Mouse (Mus musculus): ENCODE measurements around the gene Kctd15.

Gene Kctd15

GRCm38 (mm10) chr7:34620411-34620810 lies 36.1 kb downstream of the Kctd15 start:
- no peak for DNase-seq (ENCODE audit: low spot score)

GRCm38 (mm10) chr7:34618141-34618890 lies 38.2 kb downstream of the Kctd15 start:
- no peak for DNase-seq (ENCODE audit: low spot score)

DNA sequence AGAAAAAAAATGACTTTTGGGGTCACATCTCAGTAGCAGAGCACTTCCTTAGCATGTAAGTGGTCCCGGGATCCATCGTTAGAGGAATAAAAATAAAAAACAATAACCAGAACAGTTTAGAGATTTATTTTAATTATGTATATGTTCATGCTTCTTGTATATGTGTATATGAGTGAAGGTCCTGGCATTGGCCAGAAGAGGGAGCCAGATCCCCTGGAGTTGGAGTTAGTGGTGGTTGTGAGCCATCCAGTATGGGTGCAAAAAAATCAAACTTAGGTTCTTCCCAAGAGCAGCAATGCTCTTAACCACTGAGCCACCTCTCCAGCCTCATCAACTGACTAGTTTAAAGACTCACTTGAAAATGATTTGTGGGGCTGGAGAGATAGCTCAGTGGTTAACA lies 40.3 kb downstream of the Kctd15 start:
- no peak for DNase-seq (ENCODE audit: low spot score)

DNA sequence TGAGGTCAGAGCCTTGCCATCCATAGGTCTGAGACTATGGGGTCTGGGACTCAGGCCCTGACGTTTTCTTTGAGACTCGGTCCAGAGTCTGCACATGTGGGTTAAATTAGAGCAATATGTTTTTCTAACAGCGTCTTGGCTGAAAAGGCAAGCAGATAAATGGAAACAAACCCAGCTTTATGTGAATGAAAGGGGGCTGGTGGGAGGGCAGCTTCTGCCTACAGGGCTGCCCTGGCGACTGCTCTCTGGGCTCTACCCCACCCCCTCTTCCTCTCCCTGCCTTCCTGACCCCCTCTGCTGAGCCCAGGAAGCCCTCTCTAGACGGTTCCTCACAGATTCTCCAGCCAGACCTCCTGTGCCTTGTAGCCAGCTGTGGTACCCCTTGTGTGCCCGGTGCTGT lies 46.1 kb downstream of the Kctd15 start:
- peak; percentile 74 for DNase-seq (ENCODE audit: low spot score)

DNA sequence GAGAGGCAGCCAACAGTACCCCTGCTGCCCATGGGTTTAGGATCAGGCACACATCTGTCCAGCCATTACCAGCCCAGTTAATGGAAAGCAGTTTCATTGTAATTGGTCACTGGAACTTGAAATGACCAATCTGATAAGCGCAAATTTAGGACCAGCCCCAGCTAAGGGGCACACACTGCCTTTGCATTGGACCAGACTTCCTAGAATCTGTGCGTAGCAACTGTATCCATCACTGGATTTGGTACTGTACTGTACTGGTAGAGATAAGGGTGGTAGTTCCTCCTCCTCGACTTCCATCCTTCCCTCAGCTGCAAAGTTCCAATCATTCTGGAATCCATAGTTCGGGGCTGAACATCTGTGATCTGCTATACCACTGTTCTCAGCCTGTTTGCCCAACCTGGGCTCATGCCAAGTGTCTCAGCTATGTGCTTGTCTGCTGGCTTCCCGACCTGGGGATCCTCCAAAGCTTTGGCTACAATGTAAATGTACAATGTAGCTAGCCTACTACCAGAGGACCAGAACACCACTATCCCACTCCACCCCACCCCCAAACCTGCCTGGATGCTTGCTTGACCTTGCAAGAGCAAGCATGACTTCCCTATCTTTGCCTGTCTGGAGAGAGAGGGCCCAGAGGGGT lies 49.1 kb downstream of the Kctd15 start:
- no peak for DNase-seq (ENCODE audit: low spot score)

GRCm38 (mm10) chr7:34606729-34607128 lies 49.8 kb downstream of the Kctd15 start:
- DNase-seq (ENCODE audit: low spot score), result peak; percentile 74

GRCm38 (mm10) chr7:34606051-34606450 lies 50.5 kb downstream of the Kctd15 start:
- DNase-seq (ENCODE audit: low spot score), result no peak

DNA sequence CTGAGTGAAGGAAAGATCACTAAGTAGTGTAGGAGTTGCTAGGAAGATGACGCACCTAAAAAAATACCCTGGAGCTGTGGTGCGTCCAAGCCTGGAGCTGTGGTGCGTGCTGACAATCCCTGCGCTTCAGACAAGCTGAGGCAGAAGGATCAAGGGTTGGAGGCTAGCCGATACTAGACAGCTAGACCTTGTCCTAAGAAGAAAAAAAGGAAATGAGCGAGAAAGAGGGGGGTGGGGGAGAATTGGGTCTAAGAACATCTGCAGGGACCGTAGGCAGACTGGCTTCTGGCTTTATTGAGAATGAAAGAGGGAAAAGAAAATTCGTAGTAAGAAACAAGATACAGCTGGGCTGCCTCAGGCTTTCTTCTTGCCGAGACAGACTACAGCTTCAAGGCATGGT lies 58.0 kb downstream of the Kctd15 start:
- DNase-seq (ENCODE audit: low spot score), result no peak

- no peak for DNase-seq (ENCODE audit: low spot score)
Measured at GRCm38 (mm10) chr7:34597986-34598385, 58.5 kb downstream of the Kctd15 start.

- DNase-seq (ENCODE audit: low spot score), result no peak
Measured at GRCm38 (mm10) chr7:34596531-34597235, 59.8 kb downstream of the Kctd15 start.

GRCm38 (mm10) chr7:34595307-34595565 lies 61.3 kb downstream of the Kctd15 start:
- no peak for DNase-seq (ENCODE audit: low spot score)

- peak; percentile 72 for DNase-seq (ENCODE audit: low spot score)
Measured at GRCm38 (mm10) chr7:34594501-34595306, 61.8 kb downstream of the Kctd15 start.

GRCm38 (mm10) chr7:34590711-34591110 lies 65.8 kb downstream of the Kctd15 start:
- DNase-seq (ENCODE audit: low spot score), result no peak
